Mouse (Mus musculus): ENCODE measurements around the gene Ltbp3.

The Ltbp3 gene

GRCm38 (mm10) chr19:5806809-5807205 is 66.1 kb downstream of the Ltbp3 start:
- no peak for DNase-seq (ENCODE audit: low spot score)

- no peak for DNase-seq (ENCODE audit: low spot score)
Observed at GRCm38 (mm10) chr19:5807740-5808139, 67.0 kb downstream of the Ltbp3 start.
